Mouse (Mus musculus) adrenal gland, postnatal 10 days (tissue): ENCODE measurements around the gene Dapk2. TPM values are rescaled to one million over a fixed set of nuclear protein-coding genes. Genes with fewer than 3 reads are reported as not detected.
A peak's percentile ranks its signal among the peaks of the same experiment; 100 is the strongest.

Experiments used
- DNase-seq: peaks from one replicate; pipeline ENCODE4 v3.0.0; 2021; ENCODE audit warnings: mixed read lengths
- total RNA-seq, 2 experiments: library from RNA; stranded (reverse); gene quantifications; 2 replicates each; pipeline ENCODE4 v1.2.3; 2021

Gene Dapk2
- total RNA-seq, 2 experiments from 2014 or later = 8.3 to 12.4 TPM

GRCm38 (mm10) chr9:66186426-66186825 is 28.4 kb downstream of the Dapk2 start:
- DNase-seq = no peak

DNA sequence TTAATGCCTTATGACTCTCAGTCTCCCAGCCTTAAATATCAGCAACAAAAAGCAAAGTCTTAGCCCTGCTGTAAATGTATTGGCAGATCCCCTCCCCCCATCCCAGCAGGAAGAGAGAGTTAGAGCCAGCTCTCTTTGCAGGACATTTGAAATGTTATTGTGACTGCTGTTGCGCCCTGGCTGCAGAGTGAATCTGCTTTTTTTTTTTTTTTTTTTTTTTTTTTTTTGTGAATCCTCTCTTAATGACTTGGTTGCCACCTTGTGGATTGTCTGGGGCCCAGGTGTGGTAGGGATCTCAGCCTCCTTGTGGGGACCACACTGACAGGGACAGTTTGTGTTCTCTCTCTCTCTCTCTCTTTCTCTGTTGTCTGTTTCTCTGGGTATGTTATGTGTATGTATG is 31.0 kb downstream of the Dapk2 start:
- DNase-seq = no peak

DNA sequence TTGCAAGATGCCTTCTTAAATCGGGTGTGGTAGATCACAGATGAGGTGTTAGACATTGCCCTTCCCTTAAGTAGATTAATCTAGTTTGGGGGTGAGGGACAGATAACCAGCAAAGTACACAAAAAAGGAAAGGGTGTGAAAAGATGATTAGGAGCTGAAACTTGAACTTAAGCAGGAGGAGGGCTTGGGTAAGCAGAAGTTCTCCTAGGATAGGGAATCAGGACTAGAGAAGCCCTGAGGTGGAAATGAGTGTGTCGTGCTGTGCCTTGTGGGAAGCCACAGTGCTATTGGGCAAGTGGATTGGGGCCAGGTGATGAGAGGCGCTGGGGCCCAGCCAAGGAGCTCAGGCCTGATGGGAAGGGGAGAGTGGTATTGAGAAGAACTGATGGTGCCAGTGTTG is 36.0 kb downstream of the Dapk2 start:
- DNase-seq = no peak

- no peak for DNase-seq
Measured at GRCm38 (mm10) chr9:66196561-66196960, 38.5 kb downstream of the Dapk2 start.

- DNase-seq = no peak
Measured at GRCm38 (mm10) chr9:66198533-66198932, 40.5 kb downstream of the Dapk2 start.

- no peak for DNase-seq
Measured at GRCm38 (mm10) chr9:66199657-66200410, 41.8 kb downstream of the Dapk2 start.

- no peak for DNase-seq
Measured at GRCm38 (mm10) chr9:66200411-66200789, 42.4 kb downstream of the Dapk2 start.

DNA sequence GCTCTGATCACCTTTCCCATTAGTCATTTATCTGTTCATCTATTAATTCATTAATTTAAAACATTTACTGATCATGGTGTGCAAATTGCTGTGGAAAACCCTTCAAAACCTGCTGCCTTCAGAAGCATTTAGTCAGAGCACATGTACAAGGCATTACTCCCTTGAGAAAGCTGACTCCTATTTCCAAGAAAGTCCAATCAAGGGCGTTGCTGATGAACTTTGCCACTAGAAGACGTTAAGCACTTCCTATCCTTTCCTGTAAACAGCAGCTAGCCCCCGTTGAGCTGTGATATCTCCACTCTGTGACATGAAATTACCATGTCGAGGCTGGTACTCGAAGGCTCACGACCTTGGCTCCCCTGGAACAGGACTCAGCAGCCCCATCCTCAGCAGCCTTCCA is 43.6 kb downstream of the Dapk2 start:
- no peak for DNase-seq

- DNase-seq = no peak
Measured at GRCm38 (mm10) chr9:66202463-66202862, 44.4 kb downstream of the Dapk2 start.

DNA sequence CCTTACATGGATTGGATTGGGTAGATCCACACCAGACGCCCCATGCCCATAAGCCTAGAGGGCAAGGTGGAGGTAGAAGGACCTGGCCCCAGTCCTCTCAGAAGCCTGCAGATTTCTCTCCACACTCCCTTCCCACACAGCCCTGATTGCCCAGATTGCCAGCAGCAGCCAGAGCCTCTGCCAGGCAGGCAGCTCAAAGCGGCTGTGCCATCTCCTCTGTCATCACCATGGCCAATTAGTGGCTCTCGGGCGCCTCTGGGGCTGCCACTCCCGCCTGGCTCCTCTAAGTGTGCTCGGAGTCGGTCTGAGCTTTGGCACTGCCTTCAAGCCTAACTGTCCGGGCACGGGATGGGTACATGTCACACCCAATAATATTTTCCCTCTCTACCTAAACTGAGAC is 47.7 kb downstream of the Dapk2 start:
- no peak for DNase-seq

DNA sequence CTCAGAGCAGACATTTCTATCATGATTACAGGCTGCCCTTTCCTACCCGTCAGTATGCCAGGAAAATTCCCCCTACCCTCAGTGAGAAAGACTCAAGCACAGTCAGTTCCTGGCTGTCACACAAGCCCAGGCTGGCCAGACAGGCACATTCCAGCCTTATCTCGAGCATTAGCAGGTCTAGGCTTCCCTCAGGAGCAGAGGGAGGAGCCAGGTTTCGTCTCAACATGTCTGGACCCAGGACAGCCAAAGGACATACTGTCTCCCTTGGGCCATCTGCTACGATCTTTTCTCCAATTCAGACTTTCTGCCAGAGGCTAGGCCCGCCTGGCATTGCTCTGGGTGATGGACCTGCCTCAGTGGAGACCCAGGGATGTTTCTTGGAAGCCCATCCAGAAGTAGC is 48.8 kb downstream of the Dapk2 start:
- no peak for DNase-seq

DNA sequence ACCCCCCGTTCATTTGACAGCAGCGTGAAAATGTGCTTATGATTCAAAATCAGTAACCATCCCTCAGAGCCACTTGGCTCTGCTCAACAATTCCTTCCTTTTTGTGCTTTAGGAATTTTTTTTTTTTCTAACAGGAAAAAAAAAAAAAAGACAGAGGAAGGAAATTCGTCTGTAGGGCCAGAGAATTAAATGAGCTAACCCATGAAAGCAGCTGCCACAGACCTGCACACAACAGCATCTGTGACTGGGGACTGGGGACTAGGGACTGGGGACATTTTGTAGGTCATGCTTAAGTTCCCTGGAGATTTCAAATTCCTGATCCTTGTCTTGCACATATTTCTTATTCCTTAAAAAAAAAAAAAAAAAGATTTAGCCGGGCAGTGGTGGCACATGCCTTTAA is 53.4 kb downstream of the Dapk2 start:
- no peak for DNase-seq

GRCm38 (mm10) chr9:66212088-66212487 is 54.1 kb downstream of the Dapk2 start:
- no peak for DNase-seq

- DNase-seq = no peak
Measured at GRCm38 (mm10) chr9:66212802-66213201, 54.8 kb downstream of the Dapk2 start.

DNA sequence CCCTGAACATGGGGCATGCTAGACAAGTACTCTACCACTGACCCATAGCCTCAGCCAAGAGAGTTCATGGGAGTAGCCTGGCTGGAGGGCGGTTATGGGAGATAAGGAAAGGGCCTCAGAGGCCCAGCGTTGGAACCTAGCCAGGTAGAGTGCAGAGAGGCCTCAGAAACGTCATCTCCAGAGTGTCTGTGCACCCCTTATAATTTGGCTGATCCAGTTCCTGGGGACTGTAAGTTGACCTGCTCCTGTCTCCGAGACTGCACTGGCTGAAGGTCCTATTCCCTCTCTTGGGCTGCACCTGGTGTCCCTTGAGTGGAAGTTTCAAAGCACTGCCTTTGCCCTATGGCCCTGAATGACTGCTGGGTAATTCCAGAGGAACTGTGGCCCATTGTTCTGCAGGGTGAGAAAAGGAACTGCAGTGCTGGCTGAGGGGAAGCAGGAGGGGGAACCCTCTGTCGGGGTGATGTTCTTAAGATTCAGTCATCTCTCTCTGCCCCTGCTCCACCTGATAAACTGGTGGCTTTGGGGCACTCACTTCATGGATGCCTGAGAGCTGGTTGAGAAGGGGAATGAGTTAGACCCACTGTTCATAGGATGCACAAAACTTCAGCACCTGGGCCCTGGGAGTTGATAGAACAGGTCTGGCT is 55.5 kb downstream of the Dapk2 start:
- peak; percentile 53 for DNase-seq

DNA sequence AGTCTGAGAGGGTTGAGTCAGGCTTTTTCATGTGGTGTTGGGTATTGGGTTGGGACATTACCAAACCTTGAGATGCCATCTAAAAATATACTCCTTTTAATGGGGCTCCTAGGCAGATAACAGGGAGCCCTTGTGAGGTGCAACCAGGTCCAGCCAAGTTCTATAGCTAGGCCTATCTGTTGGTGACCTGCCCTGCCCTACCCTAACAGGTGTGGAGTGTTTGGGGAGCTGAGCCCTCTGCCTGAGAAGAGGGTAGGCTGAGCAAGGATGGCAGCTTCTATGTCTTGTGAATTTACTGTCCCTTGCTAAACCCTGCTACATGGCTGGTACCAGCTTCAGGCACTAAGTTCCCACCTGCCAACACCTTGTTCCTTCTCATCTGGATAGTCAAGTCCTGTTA is 57.5 kb downstream of the Dapk2 start:
- DNase-seq = no peak

DNA sequence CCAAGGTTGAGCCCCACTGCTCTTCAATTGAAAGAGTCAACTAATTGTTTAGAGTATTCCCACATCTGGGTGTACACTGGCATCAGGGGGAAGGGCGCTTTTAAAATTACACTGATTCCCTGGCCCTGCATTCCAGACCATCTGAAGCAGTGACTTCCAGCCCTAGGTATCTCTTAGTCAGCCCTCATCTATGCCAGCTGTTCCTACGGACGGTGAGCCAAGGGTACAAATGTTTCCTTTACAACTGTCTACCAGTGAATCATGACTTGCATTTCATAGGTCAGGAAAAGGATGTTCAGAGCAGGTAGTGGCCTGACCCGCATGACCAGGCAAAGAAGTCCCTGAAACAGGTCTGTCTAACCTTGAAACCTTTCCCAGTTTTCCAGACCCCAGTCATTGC is 59.9 kb downstream of the Dapk2 start:
- DNase-seq = no peak

DNA sequence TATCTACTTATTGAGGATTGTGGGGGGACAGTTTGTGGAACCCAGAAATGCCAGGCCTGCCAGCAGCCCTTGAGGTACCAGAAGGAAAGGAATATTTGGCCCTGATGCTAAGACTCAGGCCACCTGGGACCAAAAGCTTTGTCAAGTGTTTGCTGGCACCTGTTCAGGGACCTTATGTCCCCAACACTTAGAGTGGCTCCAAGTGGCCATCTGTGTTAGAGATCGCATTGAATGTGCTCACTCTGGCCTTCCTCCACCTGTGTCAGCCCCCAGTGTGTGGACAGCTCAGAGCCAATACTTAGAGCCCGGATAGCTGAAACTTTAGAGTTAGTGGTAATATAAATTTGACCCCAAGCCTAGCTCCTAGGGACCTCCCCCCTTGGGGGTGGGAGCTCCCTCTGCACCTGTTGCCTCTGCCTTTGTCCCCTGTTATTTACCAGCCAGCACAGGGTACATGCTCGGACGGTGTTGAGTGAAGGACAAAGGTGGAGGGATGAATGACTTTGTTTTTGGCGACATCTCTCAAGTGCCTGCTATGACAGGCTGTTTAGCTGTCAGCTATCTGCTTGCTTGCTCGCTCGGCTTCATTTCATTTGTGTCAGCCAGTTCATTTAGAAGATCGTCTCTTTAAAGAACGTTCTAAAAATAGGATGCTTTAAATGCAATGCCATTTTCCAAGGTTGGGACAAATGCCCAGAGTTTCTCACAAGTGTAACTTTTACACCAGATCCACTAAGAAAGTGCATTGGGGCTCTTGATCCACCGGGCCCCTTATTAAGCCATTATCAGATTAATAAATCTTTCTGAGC is 61.1 kb downstream of the Dapk2 start:
- DNase-seq = no peak

- DNase-seq = no peak
Measured at GRCm38 (mm10) chr9:66223872-66224271, 65.8 kb downstream of the Dapk2 start.

- no peak for DNase-seq
Measured at GRCm38 (mm10) chr9:66225737-66226485, 67.9 kb downstream of the Dapk2 start.

DNA sequence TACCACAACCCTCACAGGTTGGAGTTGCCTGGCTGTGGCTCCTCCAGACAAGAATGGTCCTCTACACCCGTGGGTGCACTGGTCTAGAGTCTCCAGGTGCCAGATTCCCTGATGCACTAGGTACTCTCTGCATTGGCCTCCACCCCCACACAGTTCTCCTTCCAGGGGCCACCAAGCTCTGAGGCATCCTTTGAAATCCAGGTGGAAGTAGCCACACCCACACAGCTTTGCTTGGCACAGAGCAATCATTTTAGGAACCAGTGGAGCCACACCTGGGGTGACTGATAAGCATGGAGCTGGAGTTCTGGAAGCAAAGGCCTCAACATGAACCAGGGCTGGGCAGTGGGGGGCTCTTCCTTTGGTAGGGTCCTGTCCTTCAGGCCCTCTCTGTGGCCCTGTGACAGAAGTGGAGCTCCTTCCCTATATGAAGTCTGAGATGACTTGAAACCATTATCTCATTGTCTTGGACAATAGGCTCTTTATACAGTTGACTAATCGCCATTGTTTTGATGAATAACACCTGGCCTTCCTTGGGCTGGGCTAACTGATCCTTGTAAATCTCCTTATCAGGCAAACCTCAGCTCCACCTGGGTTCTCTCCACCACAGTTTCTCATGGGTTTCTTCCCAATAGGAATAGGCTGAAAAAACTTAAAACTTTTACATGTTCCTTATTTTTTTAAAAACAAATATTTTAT is 70.6 kb downstream of the Dapk2 start:
- DNase-seq = no peak
